Mouse (Mus musculus) forebrain, embryonic 15.5 days (tissue): ENCODE data around the gene Hmbs. TPM values are rescaled to one million over a fixed set of nuclear protein-coding genes. Genes with fewer than 3 reads are reported as not detected.
A peak's percentile ranks its signal among the peaks of the same experiment; 100 is the strongest.
"Not testable (repeated sequence)": the region's sequence is repeated elsewhere in the genome, so short reads cannot be mapped to it uniquely, and the experiment has no call there.

Experiments
- ATAC-seq: fragments of 200-750 bp; cut with Nextera tagmentation; replicated peaks from 2 replicates; pipeline ENCODE4 v1.8.0; 2017; ENCODE audit warnings: mild to moderate bottlenecking, moderate TSS enrichment, moderate library complexity
- H3K27ac ChIP-seq: fragments of 300-500 bp; sonication (generic); replicated peaks from 2 replicates; pipeline ENCODE4 v1.5.1; 2015; ENCODE audit warnings: mild to moderate bottlenecking, inconsistent platforms
- H3K27me3 ChIP-seq: fragments of 300-500 bp; sonication (generic); 2 replicates; pipeline ENCODE4 v1.6.1; 2015; ENCODE audit warnings: inconsistent platforms
- H3K36me3 ChIP-seq: fragments of 300-500 bp; sonication (generic); 2 replicates; pipeline ENCODE4 v1.6.1; 2015; ENCODE audit warnings: mild to moderate bottlenecking, inconsistent platforms
- H3K4me1 ChIP-seq: fragments of 300-500 bp; sonication (generic); 2 replicates; pipeline ENCODE4 v1.6.1; 2015; ENCODE audit warnings: inconsistent platforms
- H3K4me2 ChIP-seq: fragments of 300-500 bp; sonication (generic); replicated peaks from 2 replicates; pipeline ENCODE4 v1.6.1; 2015; ENCODE audit warnings: mild to moderate bottlenecking, inconsistent platforms
- H3K4me3 ChIP-seq: fragments of 300-500 bp; sonication (generic); 2 replicates; pipeline ENCODE4 v1.5.1; 2015; ENCODE audit warnings: mild to moderate bottlenecking, inconsistent platforms
- H3K9ac ChIP-seq: fragments of 300-500 bp; sonication (generic); replicated peaks from 2 replicates; pipeline ENCODE4 v1.6.1; 2015; ENCODE audit warnings: mild to moderate bottlenecking, inconsistent platforms
- H3K9me3 ChIP-seq: fragments of 300-500 bp; sonication (generic); 2 replicates; pipeline ENCODE4 v1.6.1; 2016; ENCODE audit warnings: inconsistent platforms
- WGBS: fragments of 180-500 bp; shearing (Covaris S2); methylation state at CpG from one replicate; pipeline ENCODE4 v1.1.7; 2015; ENCODE audit warnings: mixed read lengths; 5-methylcytosine and 5-hydroxymethylcytosine counted together
- microRNA-seq: library from miRNA; unstranded; fragments of <30 nt; microRNA quantifications from one replicate; pipeline ENCODE4, GENCODE M21; 2016
- polyA plus RNA-seq: library from polyadenylated mRNA; unstranded; fragments of >200 nt; fragmentation: Nextera tagmentation; extraction: Ambion mirVana; gene quantifications from 2 replicates; pipeline ENCODE4 v1.2.1, GENCODE M21; 2015

The Hmbs gene
- polyA plus RNA-seq, 1 experiment from 2014 or later = 66.3 TPM

- peak within 1 kb of the TSS; percentile 78 for H3K4me3 ChIP-seq
- H3K9ac ChIP-seq = peak within 1 kb of the TSS; percentile 91
- peaks cover 22% of the 10 kb centered on the region for H3K36me3 ChIP-seq
- no peaks in the 10 kb centered on the region for H3K9me3 ChIP-seq
- peak; percentile 99 for ATAC-seq
- under 1% methylated on average over 54 of the region's 54 CpGs for WGBS
- H3K4me2 ChIP-seq = peak within 1 kb of the TSS; percentile 65
- H3K27ac ChIP-seq = peak within 1 kb of the TSS; percentile 76
- H3K27me3 ChIP-seq = no peaks in the 10 kb centered on the region
- H3K4me1 ChIP-seq = peaks cover 13% of the 10 kb centered on the region
Observed at GRCm38 (mm10) chr9:44305466-44306079, 38.5 kb downstream of the Hmbs start, which contains the start of gene Hinfp. Hinfp (minus strand) TSS chr9:44305671.

- WGBS = 95% methylated on average over 3 of the region's 3 CpGs
- not testable (repeated sequence) for H3K27me3 ChIP-seq, H3K9ac ChIP-seq, H3K9me3 ChIP-seq, H3K27ac ChIP-seq, ATAC-seq, H3K4me3 ChIP-seq, H3K4me2 ChIP-seq
- peaks cover 13% of the 10 kb centered on the region for H3K4me1 ChIP-seq
- H3K36me3 ChIP-seq = peaks cover 70% of the 10 kb centered on the region
Observed at GRCm38 (mm10) chr9:44300001-44300400, 44.0 kb downstream of the Hmbs start.

GRCm38 (mm10) chr9:44292490-44292889 is 51.5 kb downstream of the Hmbs start:
- no peak for ATAC-seq
- Histone ChIP-seq H3K4me1 (peaks cover 12% of the 10 kb centered on the region), H3K36me3 (peaks cover 59% of the 10 kb centered on the region), H3K4me3 (no peak overlapping the region), H3K27ac (no peak overlapping the region), H3K9ac (no peak overlapping the region), H3K4me2 (no peak overlapping the region), H3K27me3 (no peaks in the 10 kb centered on the region), H3K9me3 (no peaks in the 10 kb centered on the region)
- WGBS = 63% methylated on average over 3 of the region's 3 CpGs

GRCm38 (mm10) chr9:44288959-44289291 is 55.1 kb downstream of the Hmbs start:
- Histone ChIP-seq H3K4me2 (peak overlapping the region; percentile 95), H3K36me3 (peaks cover 26% of the 10 kb centered on the region), H3K4me1 (peaks cover 23% of the 10 kb centered on the region), H3K27me3 (no peaks in the 10 kb centered on the region), H3K9me3 (no peaks in the 10 kb centered on the region), H3K9ac (peak overlapping the region; percentile 86), H3K4me3 (peak overlapping the region; percentile 62), H3K27ac (0 out of 2 replicates have a peak overlapping the region, but pooled peaks have one; percentile 43)
- ATAC-seq = no peak
- WGBS = 5% methylated on average over 11 of the region's 11 CpGs

- peak within 1 kb of the TSS; percentile 95 for H3K4me2 ChIP-seq
- WGBS = under 1% methylated on average over 38 of the region's 38 CpGs
- peaks cover 20% of the 10 kb centered on the region for H3K36me3 ChIP-seq
- H3K4me1 ChIP-seq = peaks cover 23% of the 10 kb centered on the region
- H3K4me3 ChIP-seq = peak within 1 kb of the TSS; percentile 62
- H3K27ac ChIP-seq = peak within 1 kb of the TSS; percentile 43
- peak; percentile 62 for ATAC-seq
- H3K9me3 ChIP-seq = no peaks in the 10 kb centered on the region
- no peaks in the 10 kb centered on the region for H3K27me3 ChIP-seq
- H3K9ac ChIP-seq = peak within 1 kb of the TSS; percentile 86
Observed at GRCm38 (mm10) chr9:44288076-44288958, 55.7 kb downstream of the Hmbs start, which contains the start of gene Abcg4. Abcg4 (minus strand) TSS chr9:44288615.

- no peaks in the 10 kb centered on the region for H3K27me3 ChIP-seq
- H3K27ac ChIP-seq = peak overlapping the region; percentile 43
- peak overlapping the region; percentile 62 for H3K4me3 ChIP-seq
- WGBS = 1% methylated on average over 47 of the region's 47 CpGs
- peaks cover 14% of the 10 kb centered on the region for H3K36me3 ChIP-seq
- H3K9me3 ChIP-seq = no peaks in the 10 kb centered on the region
- peak overlapping the region; percentile 86 for H3K9ac ChIP-seq
- peak; percentile 66 for ATAC-seq
- peak overlapping the region; percentile 95 for H3K4me2 ChIP-seq
- peaks cover 23% of the 10 kb centered on the region for H3K4me1 ChIP-seq
Observed at GRCm38 (mm10) chr9:44287401-44288075, 56.5 kb downstream of the Hmbs start.

GRCm38 (mm10) chr9:44287003-44287400 is 57.0 kb downstream of the Hmbs start:
- Histone ChIP-seq H3K4me2 (peak overlapping the region; percentile 95), H3K36me3 (peaks cover 10% of the 10 kb centered on the region; the same call in 1 of the 2 replicates), H3K9me3 (no peaks in the 10 kb centered on the region), H3K9ac (peak overlapping the region; percentile 86), H3K4me3 (peak overlapping the region; percentile 62), H3K27ac (peak overlapping the region; percentile 43), H3K27me3 (no peaks in the 10 kb centered on the region), H3K4me1 (peaks cover 23% of the 10 kb centered on the region)
- no peak for ATAC-seq
- 5% methylated on average over 11 of the region's 11 CpGs for WGBS

Small RNA genes lying within 50 kb of the gene (microRNA-seq; reads per million reads assigned to microRNA genes)
- not detected for gene Gm44335

Other genes starting within 250 kb of the Hmbs start
- gene Mfrp, start 242.5 kb downstream of the Hmbs start, polyA plus RNA-seq = 0.18 and 0.23 TPM in 2 replicates
- gene C1qtnf5, start 237.0 kb downstream of the Hmbs start, polyA plus RNA-seq = 2.2 and 3.6 TPM in 2 replicates
- gene Gm49380, start 230.7 kb downstream of the Hmbs start, polyA plus RNA-seq = 0.17 and 0.18 TPM in 2 replicates
- 39.9 and 40.1 TPM in 2 replicates for gene Rnf26, start 230.7 kb downstream of the Hmbs start, polyA plus RNA-seq
- gene Mcam, start 209.8 kb downstream of the Hmbs start, polyA plus RNA-seq = 11.3 and 13.1 TPM in 2 replicates
- gene Cbl, start 110.2 kb downstream of the Hmbs start, polyA plus RNA-seq = 25.7 and 26.4 TPM in 2 replicates
- 0.32 TPM in 1 of 2 replicates, not detected in the other for gene Ccdc153, start 103.6 kb downstream of the Hmbs start, polyA plus RNA-seq
- gene Pdzd3, start 92.8 kb downstream of the Hmbs start, polyA plus RNA-seq = 0.59 and 0.61 TPM in 2 replicates
- 4.5 and 5.2 TPM in 2 replicates for gene Nlrx1, start 75.6 kb downstream of the Hmbs start, polyA plus RNA-seq
- gene Abcg4, start 55.6 kb downstream of the Hmbs start, polyA plus RNA-seq = 14.2 and 15.6 TPM in 2 replicates
- gene Hinfp, start 38.6 kb downstream of the Hmbs start, polyA plus RNA-seq = 33.4 and 35.4 TPM in 2 replicates
- 21.5 and 24.2 TPM in 2 replicates for gene C2cd2l, start 23.9 kb downstream of the Hmbs start, polyA plus RNA-seq
- gene Dpagt1, start 18.2 kb downstream of the Hmbs start, polyA plus RNA-seq = 32.2 and 32.5 TPM in 2 replicates
- 232 and 253 TPM in 2 replicates for gene H2afx, start 9.5 kb downstream of the Hmbs start, polyA plus RNA-seq
- gene Vps11, start 17.4 kb upstream of the Hmbs start, polyA plus RNA-seq = 38.4 and 42.3 TPM in 2 replicates
- 21.6 and 22.0 TPM in 2 replicates for gene Hyou1, start 35.3 kb upstream of the Hmbs start, polyA plus RNA-seq
- gene Slc37a4, start 52.6 kb upstream of the Hmbs start, polyA plus RNA-seq = 36.1 and 37.4 TPM in 2 replicates
- 1,070 and 1,143 TPM in 2 replicates for gene Rps25, start 62.9 kb upstream of the Hmbs start, polyA plus RNA-seq
- gene Trappc4, start 63.4 kb upstream of the Hmbs start, polyA plus RNA-seq = 320 and 321 TPM in 2 replicates
- gene Ccdc84, start 74.3 kb upstream of the Hmbs start, polyA plus RNA-seq = 34.6 and 35.1 TPM in 2 replicates
- gene Foxr1, start 96.9 kb upstream of the Hmbs start, polyA plus RNA-seq = not detected in 2 replicates
- gene Upk2, start 110.7 kb upstream of the Hmbs start, polyA plus RNA-seq = not detected in 2 replicates
- 13.6 and 14.4 TPM in 2 replicates for gene Bcl9l, start 138.6 kb upstream of the Hmbs start, polyA plus RNA-seq
- 0.06 TPM in 1 of 2 replicates, not detected in the other for gene Cxcr5, start 217.6 kb upstream of the Hmbs start, polyA plus RNA-seq